Mouse (Mus musculus) intestine, embryonic 16.5 days (tissue): ENCODE measurements around the gene Inka1. TPM values are rescaled to one million over a fixed set of nuclear protein-coding genes. Genes with fewer than 3 reads are reported as not detected.

Experiments used
- ATAC-seq: fragments of 200-750 bp; cut with Nextera tagmentation; 2 replicates; pipeline ENCODE4 v1.8.0; 2017; ENCODE audit warnings: moderate TSS enrichment, moderate library complexity
- H3K27ac ChIP-seq: fragments of 300-500 bp; sonication (generic); 2 replicates; pipeline ENCODE4 v1.5.1; 2014; ENCODE audit warnings: mild to moderate bottlenecking, low read length
- H3K27me3 ChIP-seq: fragments of 300-500 bp; sonication (generic); replicated peaks from 2 replicates; pipeline ENCODE4 v1.6.1; 2014; ENCODE audit warnings: low read length, control low read depth, mixed read lengths; ENCODE audit not compliant: control insufficient read depth, insufficient read depth
- H3K36me3 ChIP-seq: fragments of 300-500 bp; sonication (generic); 2 replicates; pipeline ENCODE4 v1.6.1; 2014; ENCODE audit warnings: low read length, control low read depth; ENCODE audit not compliant: control insufficient read depth, insufficient read depth
- H3K4me1 ChIP-seq: fragments of 300-500 bp; sonication (generic); 2 replicates; pipeline ENCODE4 v1.6.1; 2014; ENCODE audit warnings: low read length, control low read depth, mixed read lengths; ENCODE audit not compliant: control insufficient read depth, insufficient read depth
- H3K4me2 ChIP-seq: fragments of 300-500 bp; sonication (generic); 2 replicates; pipeline ENCODE4 v1.6.1; 2014; ENCODE audit warnings: low read depth, low read length, control low read depth
- H3K4me3 ChIP-seq: fragments of 300-500 bp; sonication (generic); 2 replicates; pipeline ENCODE4 v1.5.1; 2014; ENCODE audit warnings: mild to moderate bottlenecking, low read length
- H3K9ac ChIP-seq: fragments of 300-500 bp; sonication (generic); 2 replicates; pipeline ENCODE4 v1.6.1; 2014; ENCODE audit warnings: low read depth, low read length
- H3K9me3 ChIP-seq: fragments of 300-500 bp; sonication (generic); 2 replicates; pipeline ENCODE4 v1.6.1; 2016; ENCODE audit warnings: low read length, control low read depth; ENCODE audit not compliant: control insufficient read depth
- WGBS: fragments of 180-500 bp; shearing (Covaris S2); extraction: QIAGEN DNeasy Blood & Tissue Kit; methylation state at CpG from one replicate; pipeline ENCODE4 v1.1.7; 2014; 5-methylcytosine and 5-hydroxymethylcytosine counted together
- polyA plus RNA-seq: library from polyadenylated mRNA; unstranded; fragments of >200 nt; fragmentation: Nextera tagmentation; extraction: Ambion mirVana; gene quantifications from 2 replicates; pipeline ENCODE4 v1.2.1, GENCODE M21; 2015

Gene Inka1
- polyA plus RNA-seq, 1 experiment from 2014 or later, result 35.8 TPM

- no peak overlapping the region; the same call in 1 of the 2 replicates for H3K9ac ChIP-seq
- no peak overlapping the region for H3K4me3 ChIP-seq
- ATAC-seq, result peak; percentile 78
- no peak overlapping the region for H3K4me2 ChIP-seq
- no peaks in the 10 kb centered on the region for H3K36me3 ChIP-seq
- H3K9me3 ChIP-seq, result no peaks in the 10 kb centered on the region
- no peak overlapping the region for H3K27ac ChIP-seq
- 16% methylated on average over 5 of the region's 5 CpGs for WGBS
- H3K4me1 ChIP-seq, result peaks cover 3% of the 10 kb centered on the region; the same call in 1 of the 2 replicates
- H3K27me3 ChIP-seq, result no peaks in the 10 kb centered on the region
These were observed 22.0 kb downstream of the Inka1 start for GRCm38 (mm10) chr9:107963700-107964099.

- no peak for ATAC-seq
- Histone ChIP-seq H3K4me3 (no peak overlapping the region), H3K9ac (no peak overlapping the region), H3K36me3 (no peaks in the 10 kb centered on the region), H3K27me3 (no peaks in the 10 kb centered on the region), H3K27ac (no peak overlapping the region), H3K4me1 (peaks cover 3% of the 10 kb centered on the region; the same call in 1 of the 2 replicates), H3K9me3 (no peaks in the 10 kb centered on the region), H3K4me2 (no peak overlapping the region)
- WGBS, result 92% methylated on average over 9 of the region's 9 CpGs
These were observed 22.8 kb downstream of the Inka1 start for GRCm38 (mm10) chr9:107962916-107963315.

GRCm38 (mm10) chr9:107961881-107962280, 23.8 kb downstream of the Inka1 start:
- ATAC-seq, result peak; percentile 58; the same call in 1 of the 2 replicates
- Histone ChIP-seq H3K36me3 (peaks cover 2% of the 10 kb centered on the region; the same call in 1 of the 2 replicates), H3K27me3 (no peaks in the 10 kb centered on the region), H3K4me3 (no peak overlapping the region), H3K27ac (no peak overlapping the region), H3K9ac (no peak overlapping the region), H3K9me3 (no peaks in the 10 kb centered on the region), H3K4me2 (no peak overlapping the region), H3K4me1 (peaks cover 3% of the 10 kb centered on the region; the same call in 1 of the 2 replicates)
- 56% methylated on average over 5 of the region's 5 CpGs for WGBS

- no peak overlapping the region for H3K4me3 ChIP-seq
- no peak overlapping the region for H3K27ac ChIP-seq
- no peak overlapping the region for H3K4me2 ChIP-seq
- peaks cover 3% of the 10 kb centered on the region; the same call in 1 of the 2 replicates for H3K4me1 ChIP-seq
- H3K27me3 ChIP-seq, result no peaks in the 10 kb centered on the region
- H3K9ac ChIP-seq, result no peak overlapping the region
- 84% methylated on average over 10 of the region's 10 CpGs for WGBS
- no peak for ATAC-seq
- peaks cover 2% of the 10 kb centered on the region; the same call in 1 of the 2 replicates for H3K36me3 ChIP-seq
- H3K9me3 ChIP-seq, result no peaks in the 10 kb centered on the region
These were observed 24.3 kb downstream of the Inka1 start for GRCm38 (mm10) chr9:107961351-107961762.

GRCm38 (mm10) chr9:107960928-107961327, 24.8 kb downstream of the Inka1 start:
- no peak overlapping the region for H3K4me3 ChIP-seq
- no peak overlapping the region for H3K9ac ChIP-seq
- H3K4me1 ChIP-seq, result peaks cover 3% of the 10 kb centered on the region; the same call in 1 of the 2 replicates
- no peak overlapping the region for H3K27ac ChIP-seq
- 85% methylated on average over 4 of the region's 4 CpGs for WGBS
- peaks cover 2% of the 10 kb centered on the region; the same call in 1 of the 2 replicates for H3K36me3 ChIP-seq
- H3K9me3 ChIP-seq, result no peaks in the 10 kb centered on the region
- no peak overlapping the region for H3K4me2 ChIP-seq
- H3K27me3 ChIP-seq, result no peaks in the 10 kb centered on the region
- ATAC-seq, result no peak

GRCm38 (mm10) chr9:107959896-107960295, 25.8 kb downstream of the Inka1 start:
- no peak for ATAC-seq
- Histone ChIP-seq H3K4me2 (no peak overlapping the region), H3K4me3 (no peak overlapping the region), H3K9me3 (no peaks in the 10 kb centered on the region), H3K9ac (no peak overlapping the region), H3K36me3 (peaks cover 2% of the 10 kb centered on the region; the same call in 1 of the 2 replicates), H3K27ac (no peak overlapping the region), H3K4me1 (peaks cover 3% of the 10 kb centered on the region; the same call in 1 of the 2 replicates), H3K27me3 (no peaks in the 10 kb centered on the region)
- WGBS, result 60% methylated on average over 6 of the region's 6 CpGs

- no peak overlapping the region for H3K9ac ChIP-seq
- peaks cover 3% of the 10 kb centered on the region; the same call in 1 of the 2 replicates for H3K4me1 ChIP-seq
- H3K9me3 ChIP-seq, result no peaks in the 10 kb centered on the region
- H3K36me3 ChIP-seq, result peaks cover 2% of the 10 kb centered on the region; the same call in 1 of the 2 replicates
- H3K27ac ChIP-seq, result no peak overlapping the region
- 58% methylated on average over 6 of the region's 6 CpGs for WGBS
- no peak for ATAC-seq
- H3K4me2 ChIP-seq, result no peak overlapping the region
- H3K27me3 ChIP-seq, result no peaks in the 10 kb centered on the region
- no peak overlapping the region for H3K4me3 ChIP-seq
These were observed 28.5 kb downstream of the Inka1 start for GRCm38 (mm10) chr9:107957141-107957540.

- H3K27me3 ChIP-seq, result no peaks in the 10 kb centered on the region
- no peaks in the 10 kb centered on the region for H3K9me3 ChIP-seq
- no peak overlapping the region for H3K27ac ChIP-seq
- H3K36me3 ChIP-seq, result peaks cover 2% of the 10 kb centered on the region; the same call in 1 of the 2 replicates
- H3K4me3 ChIP-seq, result no peak overlapping the region
- H3K4me2 ChIP-seq, result no peak overlapping the region
- peaks cover 6% of the 10 kb centered on the region for H3K4me1 ChIP-seq
- no peak overlapping the region for H3K9ac ChIP-seq
- no peak for ATAC-seq
- 73% methylated on average over 6 of the region's 6 CpGs for WGBS
These were observed 29.9 kb downstream of the Inka1 start for GRCm38 (mm10) chr9:107955613-107956289.

- Histone ChIP-seq H3K27ac (peak overlapping the region; percentile 62; the same call in 1 of the 2 replicates), H3K9ac (peak overlapping the region; percentile 73), H3K4me3 (peak overlapping the region; percentile 65), H3K27me3 (no peaks in the 10 kb centered on the region), H3K9me3 (no peaks in the 10 kb centered on the region), H3K4me2 (peak overlapping the region; percentile 62), H3K4me1 (peaks cover 6% of the 10 kb centered on the region), H3K36me3 (no peaks in the 10 kb centered on the region)
- ATAC-seq, result peak; percentile 96
- WGBS, result 13% methylated on average over 45 of the region's 45 CpGs
These were observed 35.0 kb downstream of the Inka1 start for GRCm38 (mm10) chr9:107950460-107951355.
